Mouse (Mus musculus) natural killer cell, adult 2 months (primary cell): ENCODE results near the gene Gmds.

Source experiments
- DNase-seq, 2 experiments: peaks; one replicate each; pipeline ENCODE4 v3.0.0; 2022; ENCODE audit warnings: low spot score in 2 of 2

Gene Gmds

DNA sequence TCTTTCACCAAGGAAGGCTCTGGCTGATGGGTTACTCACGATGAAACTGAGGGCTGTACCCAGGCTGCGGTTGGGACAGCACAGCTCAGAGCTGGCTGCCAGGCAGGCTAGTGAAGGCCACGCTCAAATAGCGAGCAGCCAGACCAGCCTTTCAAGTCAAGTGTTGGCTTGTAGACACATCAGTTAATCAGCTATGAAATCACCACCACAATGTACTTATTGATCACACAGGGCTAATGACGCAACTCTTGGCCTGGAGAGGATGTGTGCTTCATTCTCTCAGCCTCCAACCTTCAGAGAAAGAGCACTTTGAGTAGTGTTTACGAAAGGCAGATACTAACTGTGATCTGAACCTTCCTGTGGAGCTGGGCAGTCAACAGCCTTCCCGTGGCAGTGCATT is 383.4 kb downstream of the Gmds start:
- DNase-seq: no peak

DNA sequence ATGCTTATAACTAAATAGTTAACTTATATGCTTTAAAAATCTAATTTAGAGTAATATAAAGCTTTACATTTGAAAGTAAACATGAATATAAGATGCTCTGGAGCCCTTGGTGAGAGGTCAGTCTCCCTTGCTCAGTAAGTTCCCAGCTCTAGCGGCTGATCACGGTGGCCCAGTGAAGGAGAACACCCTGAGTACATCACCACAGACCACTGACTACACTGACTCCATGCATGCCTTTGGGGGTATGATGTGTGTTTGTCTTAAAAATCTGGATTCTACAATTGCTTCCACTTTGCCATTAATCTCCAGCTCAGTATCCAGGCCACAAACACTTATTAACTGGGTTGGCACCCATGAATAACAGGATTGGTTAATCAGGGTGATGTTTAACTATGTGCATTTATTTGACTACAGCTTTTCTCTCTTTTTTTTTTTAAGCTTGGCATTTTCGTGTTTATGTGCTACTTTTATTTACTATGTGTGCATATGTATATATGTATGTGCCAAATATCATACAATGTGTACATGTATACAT is 393.8 kb downstream of the Gmds start:
- no peak for DNase-seq

DNA sequence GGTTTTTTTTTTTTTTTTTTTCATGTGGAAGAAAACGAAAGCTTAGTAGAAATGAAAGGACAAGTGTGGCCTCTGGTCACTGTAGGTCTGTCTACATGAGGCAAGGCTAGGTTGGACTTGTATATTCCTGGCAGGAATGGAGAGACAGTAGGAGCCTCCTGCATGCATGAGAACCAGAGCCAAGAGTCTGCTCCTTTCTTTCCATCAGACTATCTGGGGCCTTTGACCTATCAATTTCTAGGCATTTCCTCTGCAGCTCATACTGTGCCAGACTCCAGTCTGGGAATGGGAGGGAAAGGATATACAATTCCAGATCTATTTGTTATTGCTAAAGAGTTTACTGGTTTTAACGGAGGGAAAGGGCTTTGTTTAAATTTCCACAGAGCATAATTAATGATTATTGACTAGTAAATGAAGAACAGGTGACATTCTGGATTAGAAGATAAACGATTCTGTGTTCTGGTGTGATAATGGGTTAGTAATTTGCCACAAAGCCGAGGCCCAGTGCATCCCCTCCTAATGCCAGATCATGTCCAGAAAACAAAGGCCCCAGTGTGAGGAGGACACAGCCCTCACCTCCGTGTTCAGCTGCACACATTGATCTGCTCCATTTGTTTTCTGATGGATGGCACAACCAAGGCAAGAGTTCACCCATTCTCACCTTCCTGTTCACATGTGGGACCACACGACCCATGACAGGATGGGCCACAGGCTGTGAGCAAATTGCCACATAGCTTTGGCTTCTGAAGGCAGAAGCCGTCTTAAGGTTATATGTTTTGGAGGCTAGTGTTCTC is 394.9 kb downstream of the Gmds start:
- no peak for DNase-seq

DNA sequence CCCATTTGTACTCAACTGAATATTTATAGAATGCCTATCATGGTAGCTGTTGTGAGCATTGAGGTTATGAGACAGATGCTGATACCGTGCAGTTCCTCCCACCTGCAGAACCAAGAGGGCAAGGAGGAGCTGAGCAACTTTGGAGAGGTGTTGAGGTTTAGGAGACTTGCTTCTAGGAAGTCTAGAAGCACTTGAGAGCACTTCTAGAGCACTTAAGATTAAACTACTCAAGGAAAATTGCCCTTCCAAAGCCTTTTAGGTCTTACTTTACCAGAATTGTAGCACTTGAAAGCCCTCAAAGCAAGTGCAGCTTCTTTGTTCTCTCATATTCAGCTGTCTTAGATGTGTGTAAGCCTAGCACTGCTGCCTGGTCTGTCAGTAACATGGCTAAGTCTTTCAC is 409.2 kb downstream of the Gmds start:
- DNase-seq: no peak

DNA sequence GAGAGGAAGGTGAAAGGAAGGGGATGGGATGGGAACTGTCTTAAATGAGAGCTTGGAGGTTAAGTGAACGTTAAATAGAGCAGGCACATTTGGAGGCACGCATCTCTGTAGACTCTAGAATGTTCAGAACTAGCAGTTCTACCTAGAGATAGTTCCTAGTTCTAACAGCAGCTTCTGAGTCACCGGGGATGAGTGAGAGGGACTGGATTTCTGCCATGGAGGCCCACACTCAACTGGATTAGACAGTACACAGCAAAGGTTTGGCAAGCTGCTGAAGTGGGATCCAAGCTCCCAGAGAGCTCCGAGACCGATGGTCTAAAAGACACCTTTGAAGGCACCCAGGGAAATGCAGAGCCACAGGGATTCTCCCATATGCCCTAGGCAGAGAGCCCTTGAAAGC is 411.9 kb downstream of the Gmds start:
- no peak for DNase-seq

DNA sequence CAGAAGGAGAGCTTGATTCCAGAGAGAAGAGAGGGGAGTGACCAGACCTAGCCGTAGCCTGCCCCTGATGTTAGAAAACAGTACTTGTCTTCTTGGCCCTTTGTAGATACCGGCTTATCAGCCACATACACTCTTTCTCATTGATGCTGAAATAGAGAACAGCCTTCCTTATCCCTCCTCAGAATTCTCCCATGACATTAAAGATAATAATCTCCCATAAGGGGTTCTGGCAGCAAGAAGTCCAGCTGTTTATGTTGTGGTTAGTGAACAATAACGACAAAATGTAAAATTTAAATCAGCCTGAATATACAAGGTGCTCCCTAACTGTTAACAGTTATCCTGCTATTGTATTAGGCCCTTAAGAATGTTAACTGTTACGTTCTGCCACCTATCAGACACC is 414.0 kb downstream of the Gmds start:
- no peak for DNase-seq

DNA sequence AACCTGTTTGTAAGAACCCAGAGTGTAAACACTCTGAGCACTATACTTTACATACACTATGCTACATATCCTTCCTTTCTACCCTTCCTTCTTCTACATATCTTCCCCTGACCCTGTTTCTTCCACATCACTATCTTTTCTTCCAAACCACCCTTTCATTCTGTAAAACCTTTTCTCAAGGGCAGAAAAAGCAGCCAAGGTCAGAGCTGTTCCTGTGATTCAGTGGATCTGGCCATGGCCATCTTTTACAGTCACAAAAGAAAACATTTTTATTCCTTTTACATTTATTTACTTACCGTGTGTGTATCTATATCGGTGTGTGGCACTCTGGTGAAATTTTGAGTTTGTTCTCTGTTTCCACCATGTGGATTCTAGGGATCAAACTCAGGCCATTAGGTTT is 418.8 kb downstream of the Gmds start:
- DNase-seq: no peak

DNA sequence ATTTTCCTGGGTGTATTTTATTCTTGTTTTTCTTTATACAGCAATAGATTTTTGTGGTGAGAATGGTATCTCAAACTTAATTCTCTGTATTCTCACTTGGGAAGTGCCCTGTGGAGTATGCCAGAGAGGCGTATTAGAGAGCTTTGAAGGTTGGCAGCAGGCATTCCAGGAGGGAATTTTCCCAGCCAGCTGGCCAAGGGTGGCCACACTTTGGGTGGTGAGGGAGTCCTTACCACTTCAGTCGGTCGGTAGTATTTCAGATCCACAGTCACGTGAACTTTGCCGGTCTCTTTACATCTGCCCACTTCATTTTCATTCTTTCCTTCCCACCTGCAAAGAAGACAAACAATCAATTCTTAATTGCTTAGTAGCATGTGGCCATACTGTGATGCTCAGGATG is 421.2 kb downstream of the Gmds start:
- DNase-seq: no peak

DNA sequence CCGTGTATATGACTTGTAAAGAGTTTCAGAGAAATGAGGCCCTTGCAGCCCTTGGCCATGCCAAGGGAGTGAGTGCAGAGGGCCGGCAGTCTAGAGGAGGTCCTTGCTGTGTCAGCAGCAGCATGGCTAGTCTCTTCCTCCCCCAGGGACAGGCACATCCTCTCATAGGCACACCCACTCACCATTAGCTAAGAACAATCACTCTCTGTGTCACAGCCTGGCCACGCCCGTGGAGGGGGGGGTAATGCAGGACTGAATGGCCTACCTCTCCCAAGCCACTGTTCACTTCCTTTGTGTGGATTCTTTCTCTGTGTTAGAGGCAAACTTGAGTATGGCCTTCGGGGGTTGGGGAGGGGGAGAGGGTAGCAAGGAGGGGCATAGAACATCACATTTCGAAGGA is 422.8 kb downstream of the Gmds start:
- no peak for DNase-seq

DNA sequence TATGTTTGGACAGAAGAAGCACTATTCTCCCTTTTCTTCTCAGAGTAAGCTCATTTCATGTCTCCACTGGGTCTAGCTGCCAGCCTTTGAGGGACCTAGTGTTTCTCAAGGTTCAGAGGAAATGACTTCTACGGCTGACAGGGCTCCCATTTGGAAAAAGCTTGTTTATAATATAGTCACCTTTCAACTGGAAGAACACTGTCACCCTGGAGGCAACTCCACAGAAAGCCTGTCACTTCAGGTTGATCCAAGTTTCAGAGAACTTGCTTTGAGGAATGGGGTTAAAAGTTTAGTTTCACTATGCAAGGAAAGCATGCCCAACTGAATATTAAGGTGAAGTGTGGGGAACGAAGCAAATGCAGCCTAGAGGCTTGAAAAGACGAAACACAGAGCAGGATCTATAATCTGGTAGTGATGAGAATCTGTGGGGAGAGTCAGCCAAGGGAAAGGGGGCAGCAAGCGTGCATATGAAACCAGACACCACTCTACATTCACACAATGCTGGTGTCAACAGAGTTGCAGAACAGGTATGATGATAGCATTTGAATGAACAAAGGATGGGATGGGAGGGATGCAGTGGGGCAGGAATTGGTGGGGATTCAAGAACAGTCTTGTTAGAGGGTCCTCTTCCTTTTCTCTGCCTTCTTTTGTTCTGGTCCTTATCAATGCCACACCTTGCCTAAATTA is 423.5 kb downstream of the Gmds start:
- no peak for DNase-seq

DNA sequence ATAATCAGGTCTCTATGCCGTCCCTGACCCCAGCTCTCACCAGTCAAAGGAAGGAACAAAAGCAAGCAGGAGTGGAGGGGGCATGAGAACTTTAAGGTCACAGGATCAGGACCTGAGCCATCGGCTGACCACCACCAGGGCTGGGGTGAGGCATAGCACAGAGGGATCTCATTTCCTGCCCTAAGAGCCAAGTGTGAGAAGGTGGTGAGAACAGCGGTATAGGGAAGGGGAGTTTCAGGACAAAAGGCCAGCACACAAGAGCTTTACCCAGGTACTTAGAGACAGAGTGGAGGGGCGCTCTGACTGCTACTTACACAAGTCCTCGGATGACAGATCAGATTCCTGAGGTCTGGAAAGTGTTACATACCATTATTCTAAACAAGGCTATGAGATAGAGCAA is 426.6 kb downstream of the Gmds start:
- no peak for DNase-seq

DNA sequence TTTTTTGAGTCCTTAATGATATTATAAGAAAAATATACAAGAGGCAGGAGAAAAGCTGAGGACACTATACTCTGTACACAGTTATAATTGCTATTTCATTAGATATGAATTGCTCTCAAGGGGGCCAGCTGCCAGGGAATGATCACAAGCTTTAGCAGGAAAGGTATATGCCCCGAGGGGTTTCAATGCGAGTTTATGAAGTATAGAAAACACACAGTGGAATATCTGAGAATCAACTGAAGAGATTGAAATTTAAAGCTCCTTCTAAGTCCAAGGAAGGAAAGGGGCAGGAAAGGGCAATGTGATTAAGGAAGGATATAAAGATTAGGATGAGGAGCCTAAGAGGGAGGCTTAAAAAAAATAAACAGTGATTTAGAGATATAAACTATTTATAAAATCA is 427.2 kb downstream of the Gmds start:
- no peak for DNase-seq

DNA sequence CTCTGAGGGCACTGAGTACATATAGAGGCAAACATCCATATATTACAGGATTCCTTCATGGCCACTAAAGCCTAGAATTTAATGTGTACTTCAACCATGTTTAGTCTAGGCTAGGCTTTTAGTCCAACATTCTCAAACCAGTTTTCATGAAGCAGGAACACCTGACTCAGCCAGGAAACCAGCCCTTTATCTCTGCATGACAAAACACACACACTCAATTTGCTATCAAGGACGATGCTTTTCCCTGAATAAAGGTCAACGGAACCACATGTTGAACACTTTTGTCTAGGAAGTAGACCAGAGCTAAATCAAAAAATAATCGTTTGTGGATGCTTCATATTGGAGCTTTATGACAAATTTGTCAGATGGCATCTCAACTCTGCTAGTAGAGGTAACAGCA is 429.5 kb downstream of the Gmds start:
- DNase-seq: no peak

DNA sequence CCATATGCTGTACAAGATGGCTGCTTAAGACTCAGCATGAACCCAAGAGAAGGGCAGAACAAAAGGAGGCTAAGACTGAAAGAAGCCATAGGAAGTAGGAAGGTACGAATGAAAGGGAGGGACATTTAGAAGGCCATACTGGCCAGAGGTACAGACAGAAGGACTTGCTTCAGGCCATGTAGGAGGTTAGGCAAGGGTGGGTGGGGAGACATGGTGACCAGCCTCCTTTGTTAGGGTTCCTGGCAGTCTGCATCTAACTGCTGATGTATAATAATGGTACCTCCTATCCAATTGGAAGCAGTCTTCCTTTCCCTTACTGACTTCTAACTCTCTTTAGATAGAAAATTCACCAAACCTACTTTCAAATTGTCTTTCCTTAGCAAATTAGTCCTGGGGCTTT is 432.0 kb downstream of the Gmds start:
- DNase-seq: no peak

DNA sequence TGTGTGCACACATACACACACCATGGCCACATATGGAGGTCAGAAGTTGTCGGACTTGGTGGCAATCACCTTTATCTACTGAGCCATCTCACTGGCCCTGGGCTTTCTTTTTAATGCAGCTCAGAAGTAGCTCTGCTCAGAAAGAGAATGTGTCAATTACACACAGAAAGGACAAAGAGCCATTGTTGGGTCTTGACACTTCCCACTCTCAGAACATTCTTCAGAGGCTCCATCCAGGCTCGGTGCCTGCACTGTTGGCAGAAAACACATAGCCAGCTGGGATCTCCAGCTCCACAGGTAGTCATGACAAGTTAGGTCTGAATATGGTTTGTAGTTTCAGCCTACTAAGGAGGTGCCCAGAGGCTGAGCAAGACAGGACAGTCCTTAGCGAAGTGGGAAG is 438.3 kb downstream of the Gmds start:
- DNase-seq: no peak

DNA sequence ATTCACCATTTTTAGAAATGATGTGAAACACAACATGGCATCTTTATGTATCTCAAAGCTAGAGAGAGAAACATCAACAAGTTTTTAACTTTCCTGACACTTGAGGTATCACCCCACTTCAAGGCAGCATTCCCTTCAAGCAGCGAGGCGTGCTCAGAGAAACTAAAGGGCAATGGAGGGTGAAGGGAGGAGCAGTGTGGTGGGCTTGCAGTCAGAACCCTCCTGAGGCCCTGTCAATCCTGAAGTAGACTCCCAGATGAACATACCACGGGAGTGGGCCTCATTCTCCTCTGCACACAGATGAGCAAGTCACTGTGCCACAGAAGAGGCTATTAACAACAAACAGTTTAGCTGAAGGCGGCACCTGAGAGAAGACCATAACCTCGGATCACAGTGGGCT is 439.1 kb downstream of the Gmds start:
- DNase-seq: no peak

DNA sequence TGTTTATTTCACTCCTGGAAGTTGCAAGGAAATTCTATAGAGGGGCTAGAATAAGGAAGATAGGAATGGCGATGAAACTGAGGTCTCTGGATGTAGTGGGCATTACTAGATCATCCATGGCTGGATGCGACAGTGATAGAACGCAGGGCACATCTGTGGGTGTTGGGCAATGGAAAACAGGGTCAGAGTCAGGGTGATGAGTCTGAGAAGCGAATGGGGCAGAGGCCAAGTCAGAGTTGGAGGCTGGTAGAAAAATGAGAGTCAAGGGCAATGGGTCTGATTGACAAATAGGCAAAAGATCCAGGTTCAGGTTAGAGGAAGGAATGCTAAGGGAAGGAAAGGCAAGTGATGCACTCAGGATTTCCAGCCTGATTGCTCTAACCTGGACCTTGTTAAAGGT is 441.0 kb downstream of the Gmds start:
- DNase-seq: no peak

DNA sequence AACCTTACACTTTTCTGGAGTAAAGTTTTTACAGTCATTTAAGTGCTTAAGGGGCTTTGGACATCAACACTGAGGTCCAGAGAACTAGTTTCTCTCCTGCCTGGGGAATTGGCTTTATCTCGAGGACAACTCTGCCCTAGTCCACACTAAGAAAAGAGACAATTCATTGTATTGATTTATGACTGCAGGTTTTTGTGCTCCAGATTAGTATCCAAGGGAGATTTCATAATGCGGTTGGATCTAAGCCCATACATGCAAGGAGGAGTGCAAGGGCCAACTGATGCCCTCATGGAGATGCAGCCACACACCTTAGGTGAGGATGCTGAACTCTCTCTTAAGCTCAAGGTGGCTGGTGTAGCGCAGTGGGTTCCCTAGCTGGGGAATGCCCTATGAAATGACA is 444.0 kb downstream of the Gmds start:
- no peak for DNase-seq

DNA sequence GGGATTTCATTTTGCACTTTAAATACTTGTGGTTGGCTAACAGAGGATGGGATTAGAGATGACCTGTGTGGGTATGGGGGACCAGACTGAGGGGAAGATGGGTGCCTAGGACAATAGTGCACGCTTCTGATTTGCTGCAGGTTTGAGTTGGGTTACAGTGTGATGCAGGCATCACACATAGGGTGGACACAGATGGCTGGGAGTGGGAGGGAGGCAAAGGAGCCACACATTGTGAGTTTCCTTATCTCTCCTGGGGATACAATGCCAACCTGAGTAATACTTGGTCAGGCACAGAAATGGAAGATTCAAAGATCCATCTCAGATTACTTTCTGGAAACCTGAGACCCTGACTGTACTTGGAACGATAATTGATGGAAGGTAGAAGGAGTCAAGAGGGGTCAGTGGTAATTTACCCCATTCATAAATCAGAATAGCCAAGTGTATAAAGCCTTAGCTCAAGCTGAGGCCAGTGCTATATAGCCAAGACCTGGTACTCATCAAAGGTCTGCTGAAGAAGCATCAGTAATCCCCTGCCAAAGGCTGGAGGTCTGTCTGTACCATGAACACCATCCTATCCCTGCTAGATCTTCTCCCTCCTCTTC is 445.5 kb downstream of the Gmds start:
- no peak for DNase-seq

DNA sequence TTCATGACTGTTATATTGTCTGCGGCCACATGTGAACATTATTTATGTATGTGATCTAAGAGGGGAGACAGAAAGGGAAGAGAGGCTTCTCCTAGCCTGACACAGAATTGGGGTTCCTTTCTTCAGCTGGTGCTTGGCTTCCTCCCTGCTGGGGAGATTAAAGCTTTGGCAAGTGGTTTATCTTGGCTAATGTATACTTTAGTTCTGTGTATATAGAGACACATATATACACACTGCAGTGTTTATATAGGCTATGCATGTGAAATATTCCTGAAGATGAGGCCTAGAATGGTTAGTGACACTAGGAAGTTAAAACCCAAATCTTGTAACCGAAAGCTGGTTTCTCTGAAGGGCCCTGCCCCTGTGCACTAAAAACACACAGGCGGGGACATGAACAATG is 450.0 kb downstream of the Gmds start:
- DNase-seq: no peak

DNA sequence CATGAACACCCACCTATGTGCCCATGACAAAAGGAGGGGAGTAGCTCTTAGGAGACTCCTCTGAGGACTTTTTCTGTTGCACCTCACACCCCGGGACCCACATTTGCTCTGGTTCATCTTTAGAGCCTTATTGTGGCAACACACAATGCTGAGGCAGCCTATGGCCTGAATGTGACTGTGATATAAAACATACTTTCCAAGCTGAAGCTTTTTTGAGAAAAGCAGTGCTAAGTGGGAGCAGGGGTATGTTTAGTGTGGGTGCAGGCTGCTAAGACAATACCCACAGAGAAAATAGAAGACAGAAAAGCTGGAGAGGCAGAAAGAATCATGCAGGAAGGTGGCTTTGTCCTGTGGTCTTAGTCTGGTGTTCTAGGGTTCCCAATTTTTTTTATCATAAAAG is 452.8 kb downstream of the Gmds start:
- no peak for DNase-seq

DNA sequence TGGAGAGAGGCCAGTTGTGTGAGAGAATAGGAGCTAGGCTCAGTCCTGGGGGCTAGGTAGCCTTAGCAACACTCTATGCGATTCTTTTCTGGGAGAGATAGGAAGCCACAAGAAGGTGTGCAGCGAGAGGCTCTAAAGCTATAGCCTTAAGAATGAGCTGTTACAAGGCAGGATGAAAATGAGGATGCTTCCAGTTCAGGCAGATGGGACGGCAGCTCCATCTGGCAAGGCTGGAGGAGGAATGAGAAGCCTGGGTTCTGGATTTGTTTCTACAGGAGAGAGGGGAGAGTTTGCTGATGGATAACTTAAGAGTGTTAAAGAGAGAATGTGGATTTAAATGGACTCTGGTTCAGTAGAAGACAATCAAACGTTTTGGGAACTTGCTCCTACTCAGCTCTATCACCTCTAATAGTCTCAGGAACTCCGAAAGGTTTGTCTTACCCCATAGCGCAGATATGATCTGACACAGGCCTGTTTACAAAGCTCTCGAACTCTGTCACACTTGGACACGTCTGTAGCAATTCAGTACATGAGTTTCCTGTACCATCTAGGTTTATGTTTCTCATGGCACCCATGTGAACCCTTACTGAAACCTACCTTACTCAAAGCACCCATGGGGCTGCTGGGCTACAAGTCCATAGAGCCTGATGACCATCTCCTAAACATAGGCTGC is 459.6 kb downstream of the Gmds start:
- DNase-seq: no peak
